Mouse (Mus musculus): ENCODE data around the gene Iqcd. TPM values are rescaled to one million over a fixed set of nuclear protein-coding genes. Genes with fewer than 3 reads are reported as not detected.

Iqcd gene
- total RNA-seq, 1 experiment from 2014 or later, result 0.96 TPM

GRCm38 (mm10) chr5:120600946-120601668, 12.3 kb downstream of the Iqcd start:
- ATAC-seq (replicated peaks; ENCODE audit: low read depth, poor library complexity, severe bottlenecking), result no peak

GRCm38 (mm10) chr5:120602210-120602609, 13.4 kb downstream of the Iqcd start:
- ATAC-seq (replicated peaks; ENCODE audit: low read depth, poor library complexity, severe bottlenecking), result no peak

- no peak for ATAC-seq (replicated peaks; ENCODE audit: low read depth, poor library complexity, severe bottlenecking)
These were observed 14.7 kb downstream of the Iqcd start for GRCm38 (mm10) chr5:120603515-120603914.

- ATAC-seq (replicated peaks; ENCODE audit: low read depth, poor library complexity, severe bottlenecking), result peak; percentile 67
These were observed 16.0 kb downstream of the Iqcd start for GRCm38 (mm10) chr5:120604839-120605238.

- no peak for ATAC-seq (replicated peaks; ENCODE audit: low read depth, poor library complexity, severe bottlenecking)
These were observed 16.4 kb downstream of the Iqcd start for GRCm38 (mm10) chr5:120605241-120605661.

GRCm38 (mm10) chr5:120605688-120606087, 16.9 kb downstream of the Iqcd start:
- peak; percentile 79 for ATAC-seq (replicated peaks; ENCODE audit: low read depth, poor library complexity, severe bottlenecking)

GRCm38 (mm10) chr5:120606590-120607200, 17.9 kb downstream of the Iqcd start:
- no peak for ATAC-seq (replicated peaks; ENCODE audit: low read depth, poor library complexity, severe bottlenecking)

- ATAC-seq (replicated peaks; ENCODE audit: low read depth, poor library complexity, severe bottlenecking), result no peak
These were observed 18.5 kb downstream of the Iqcd start for GRCm38 (mm10) chr5:120607335-120607734.

- no peak for ATAC-seq (replicated peaks; ENCODE audit: low read depth, poor library complexity, severe bottlenecking)
These were observed 20.5 kb downstream of the Iqcd start for GRCm38 (mm10) chr5:120609246-120609775.

- ATAC-seq (replicated peaks; ENCODE audit: low read depth, poor library complexity, severe bottlenecking), result no peak
These were observed 22.1 kb downstream of the Iqcd start for GRCm38 (mm10) chr5:120610906-120611305.

GRCm38 (mm10) chr5:120611416-120611815, 22.6 kb downstream of the Iqcd start:
- ATAC-seq (replicated peaks; ENCODE audit: low read depth, poor library complexity, severe bottlenecking), result no peak

- ATAC-seq (replicated peaks; ENCODE audit: low read depth, poor library complexity, severe bottlenecking), result peak; percentile 77
These were observed 23.6 kb downstream of the Iqcd start, which contains the start of the genes Rita1 and Ddx54 for GRCm38 (mm10) chr5:120612442-120612821. TSS of gene Rita1 (minus strand) at chr5:120612589. TSS of gene Ddx54 (plus strand) at chr5:120612739.

GRCm38 (mm10) chr5:120612822-120613604, 24.2 kb downstream of the Iqcd start:
- ATAC-seq (replicated peaks; ENCODE audit: low read depth, poor library complexity, severe bottlenecking), result peak; percentile 87

- ATAC-seq (replicated peaks; ENCODE audit: low read depth, poor library complexity, severe bottlenecking), result no peak
These were observed 27.1 kb downstream of the Iqcd start for GRCm38 (mm10) chr5:120615903-120616302.

GRCm38 (mm10) chr5:120618778-120619177, 30.0 kb downstream of the Iqcd start:
- ATAC-seq (replicated peaks; ENCODE audit: low read depth, poor library complexity, severe bottlenecking), result no peak

- ATAC-seq (replicated peaks; ENCODE audit: low read depth, poor library complexity, severe bottlenecking), result peak; percentile 37
These were observed 30.4 kb downstream of the Iqcd start for GRCm38 (mm10) chr5:120619201-120619600.

GRCm38 (mm10) chr5:120620375-120621077, 31.7 kb downstream of the Iqcd start:
- peak; percentile 78 for ATAC-seq (replicated peaks; ENCODE audit: low read depth, poor library complexity, severe bottlenecking)

GRCm38 (mm10) chr5:120621078-120621765, 32.4 kb downstream of the Iqcd start:
- ATAC-seq (replicated peaks; ENCODE audit: low read depth, poor library complexity, severe bottlenecking), result 0 out of 2 replicates have a peak, but pooled peaks have one; percentile 4

GRCm38 (mm10) chr5:120621846-120622197, 33.0 kb downstream of the Iqcd start:
- ATAC-seq (replicated peaks; ENCODE audit: low read depth, poor library complexity, severe bottlenecking), result no peak
